Mouse (Mus musculus) right cerebral cortex, postnatal 14 days (tissue): ENCODE data around the gene Zfp710.
A peak's percentile ranks its signal among the peaks of the same experiment; 100 is the strongest.
"Not testable (repeated sequence)": the region's sequence is repeated elsewhere in the genome, so short reads cannot be mapped to it uniquely, and the experiment has no call there.

Experiments used
- DNase-seq: peaks from one replicate; pipeline ENCODE4 v3.0.0; 2022

Gene Zfp710

DNA sequence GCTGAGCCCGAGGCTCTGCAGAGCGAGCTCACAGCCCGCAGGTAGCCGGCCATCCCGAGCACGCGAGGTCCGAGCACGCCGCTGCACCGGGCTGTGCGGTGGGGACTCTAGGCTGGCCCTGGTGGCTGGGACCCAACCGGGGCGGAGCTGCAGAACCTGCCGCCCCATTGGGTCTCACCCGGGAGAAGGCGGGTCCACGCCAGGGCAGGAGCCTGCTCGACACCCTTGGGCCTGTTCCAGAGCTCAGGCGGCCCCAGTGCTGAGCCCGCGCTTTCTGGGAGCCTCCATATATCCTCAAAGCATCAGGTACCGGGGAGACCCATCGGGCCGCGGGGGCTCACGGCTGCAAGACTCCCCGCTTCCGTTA is 90.6 kb downstream of the Zfp710 start, which contains the start of gene Idh2:
TSS of gene Idh2 (minus strand) at position 169 of the 367 bp plus-strand sequence.
- peak; percentile 86 for DNase-seq

DNA sequence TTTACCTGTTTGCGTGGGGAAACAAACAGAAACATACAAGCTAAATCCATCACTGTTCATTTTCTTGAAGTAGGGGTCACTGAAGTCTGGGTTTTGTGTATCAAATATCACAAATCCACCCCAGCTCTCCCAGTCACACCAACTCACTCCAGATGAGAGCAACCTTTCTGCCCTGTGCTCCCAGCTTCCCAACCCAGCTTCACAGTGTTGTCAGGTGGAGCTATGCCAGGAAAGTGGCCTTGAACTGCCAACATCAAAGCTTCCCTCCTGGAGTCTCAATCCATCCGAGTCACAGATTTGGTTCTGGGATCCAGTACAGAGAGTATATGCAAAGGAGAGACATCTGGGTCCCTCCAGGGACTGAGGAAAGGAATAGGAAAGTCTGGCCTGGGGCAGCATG is 91.5 kb downstream of the Zfp710 start:
- no peak for DNase-seq

- no peak for DNase-seq
Measured at GRCm38 (mm10) chr7:80119198-80119597, 94.6 kb downstream of the Zfp710 start.

- no peak for DNase-seq
Measured at GRCm38 (mm10) chr7:80121083-80121482, 96.5 kb downstream of the Zfp710 start.

GRCm38 (mm10) chr7:80123115-80123514 is 98.5 kb downstream of the Zfp710 start:
- DNase-seq, result no peak

DNA sequence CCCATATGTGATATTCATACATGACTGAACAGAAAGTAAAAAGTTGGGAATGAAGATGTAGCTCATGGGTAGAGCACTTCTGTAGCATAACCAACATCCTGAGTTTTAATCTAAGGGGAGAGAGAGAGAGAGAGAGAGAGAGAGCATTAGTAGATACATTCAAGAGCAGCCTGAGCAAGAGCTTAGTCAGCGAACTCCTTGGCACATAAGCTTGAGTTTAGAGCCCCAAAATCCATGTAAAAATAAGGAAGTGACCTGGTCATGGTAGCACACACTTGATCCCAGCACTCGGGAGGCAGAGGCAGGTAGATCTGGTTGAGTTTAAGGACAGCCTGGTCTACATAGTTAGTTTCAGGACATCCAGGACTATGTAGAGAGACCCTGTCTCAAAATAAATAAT is 99.1 kb downstream of the Zfp710 start:
- DNase-seq, result no peak

- DNase-seq, result no peak
Measured at GRCm38 (mm10) chr7:80129278-80129677, 104.7 kb downstream of the Zfp710 start.

DNA sequence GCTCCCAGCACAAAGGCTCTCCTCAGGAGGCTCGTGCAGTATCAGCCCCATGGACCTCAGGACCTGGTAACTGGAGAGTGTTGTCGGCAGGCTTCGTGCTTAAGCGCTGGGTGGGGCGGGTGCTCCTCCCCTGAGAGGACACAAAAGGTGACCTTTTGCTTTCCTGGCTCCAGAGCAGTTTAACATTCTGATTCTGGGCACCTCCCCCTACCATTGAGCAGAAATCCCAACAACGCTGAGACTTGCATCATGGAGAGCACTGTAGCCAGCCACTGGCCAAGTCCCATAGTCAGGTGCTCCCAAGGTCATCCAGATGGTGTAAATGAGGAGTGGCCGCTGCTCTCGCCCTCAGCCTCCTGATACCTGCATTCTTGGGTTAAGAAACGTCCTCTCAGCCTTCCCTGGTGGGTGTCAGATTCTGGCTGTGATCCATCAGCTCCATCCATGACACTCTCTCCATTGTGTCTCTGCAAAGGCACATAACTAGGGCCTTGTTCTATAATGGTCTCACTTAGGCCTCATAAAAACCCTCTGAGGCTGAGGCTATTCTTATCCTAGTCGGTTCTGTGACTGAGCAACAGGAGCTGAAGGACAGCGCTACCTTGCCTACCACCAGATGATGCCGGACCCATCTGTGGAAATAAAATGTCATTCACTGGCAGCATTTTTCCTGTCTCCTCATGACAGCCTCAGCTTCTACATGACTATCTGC is 105.9 kb downstream of the Zfp710 start:
- no peak for DNase-seq

GRCm38 (mm10) chr7:80131315-80131714 is 106.7 kb downstream of the Zfp710 start:
- not testable (repeated sequence) for DNase-seq

DNA sequence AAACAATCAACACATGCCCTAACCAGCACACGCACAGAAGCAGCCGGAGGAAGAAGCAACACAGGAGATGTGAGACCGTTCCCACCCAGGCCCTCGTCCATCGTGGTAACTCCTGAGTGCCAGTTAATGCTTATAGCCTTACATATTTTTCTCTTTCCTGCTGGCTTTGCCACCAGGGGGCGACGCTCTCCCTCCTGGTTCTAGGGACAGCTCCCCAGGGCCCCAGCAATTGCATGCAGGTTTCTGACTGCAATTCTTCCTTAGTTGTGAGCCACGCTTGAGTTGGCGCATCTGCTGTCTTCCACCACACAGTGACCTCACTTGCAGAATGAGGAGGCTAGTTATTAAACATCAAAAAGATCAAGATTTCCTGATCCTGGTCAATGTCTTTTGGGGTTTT is 107.9 kb downstream of the Zfp710 start:
- DNase-seq, result peak; percentile 63

- peak; percentile 73 for DNase-seq
Measured at GRCm38 (mm10) chr7:80134454-80135172, 110.0 kb downstream of the Zfp710 start.

- DNase-seq, result no peak
Measured at GRCm38 (mm10) chr7:80135173-80135532, 110.5 kb downstream of the Zfp710 start.

DNA sequence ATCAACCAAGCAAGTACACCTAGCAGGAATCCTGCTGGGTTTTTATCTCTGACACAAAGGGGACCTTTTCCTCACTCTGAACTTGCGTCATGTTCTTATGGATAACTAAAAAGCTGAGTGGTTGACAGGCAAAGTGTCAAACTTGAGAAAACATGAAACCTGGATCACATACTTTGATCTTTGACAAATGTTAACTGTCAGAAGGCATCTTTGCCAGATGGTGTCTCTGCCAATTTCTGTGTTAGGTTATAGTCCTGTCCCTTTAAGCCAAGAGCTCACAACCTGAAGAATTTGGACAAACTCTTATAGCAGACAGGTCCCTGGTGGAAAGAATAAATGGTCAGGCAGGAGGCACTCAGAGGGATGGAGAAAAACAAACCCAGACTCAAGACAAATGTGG is 113.8 kb downstream of the Zfp710 start:
- DNase-seq, result no peak

DNA sequence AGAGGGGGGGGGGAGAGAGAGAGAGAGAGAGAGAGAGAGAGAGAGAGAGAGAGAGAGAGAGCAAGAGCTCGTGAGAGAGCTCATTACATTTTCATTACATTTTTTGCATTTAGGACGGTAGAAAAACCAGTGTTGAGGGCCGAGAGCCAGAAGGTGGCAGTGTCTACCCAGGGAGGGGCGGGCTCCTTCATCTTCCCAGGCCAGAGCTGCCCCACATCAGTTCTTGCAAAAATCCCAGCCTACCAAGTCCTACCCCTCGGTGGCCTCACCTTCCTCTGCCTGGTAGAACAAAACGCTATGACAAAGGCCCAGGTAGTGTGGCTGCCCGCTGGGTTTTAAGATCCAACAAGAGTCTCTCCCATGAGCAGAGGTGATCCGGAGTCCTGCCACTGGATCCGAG is 116.2 kb downstream of the Zfp710 start:
- peak; percentile 69 for DNase-seq
